Mouse (Mus musculus) urinary bladder, postnatal 14 days (tissue): ENCODE results near the gene Ksr2.
"Not testable (repeated sequence)": the region's sequence is repeated elsewhere in the genome, so short reads cannot be mapped to it uniquely, and the experiment has no call there.

Experiments used
- DNase-seq: peaks from one replicate; pipeline ENCODE4 v3.0.0; 2021; ENCODE audit warnings: low spot score

Ksr2 gene

GRCm38 (mm10) chr5:117413507-117414501, at the start of gene Ksr2:
Ksr2 (plus strand) TSS chr5:117414000.
- peak; percentile 51 for DNase-seq

DNA sequence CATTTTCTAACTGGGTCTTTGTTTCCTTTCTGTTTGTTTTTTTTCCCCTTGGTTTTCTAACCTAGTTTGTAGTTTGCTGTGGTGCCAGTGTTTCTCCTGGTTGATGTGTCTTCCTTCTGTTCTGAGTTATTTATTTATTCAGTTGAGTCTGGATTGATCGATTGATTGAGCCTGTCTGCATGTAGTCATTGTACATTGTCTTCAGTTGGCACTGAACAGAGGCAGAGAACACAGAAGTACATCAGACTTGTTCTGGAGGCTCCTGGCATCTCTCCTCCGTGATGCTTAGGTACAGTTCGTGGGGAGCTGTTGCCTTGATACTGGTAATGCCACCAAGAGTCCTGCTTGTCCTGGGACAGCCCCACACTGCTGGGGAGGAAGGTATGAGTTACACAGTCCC, 49.0 kb upstream of the Ksr2 start:
- DNase-seq: no peak

- no peak for DNase-seq
Observed at GRCm38 (mm10) chr5:117365904-117366561, 47.8 kb upstream of the Ksr2 start.

GRCm38 (mm10) chr5:117367206-117367605, 46.6 kb upstream of the Ksr2 start:
- DNase-seq: no peak

DNA sequence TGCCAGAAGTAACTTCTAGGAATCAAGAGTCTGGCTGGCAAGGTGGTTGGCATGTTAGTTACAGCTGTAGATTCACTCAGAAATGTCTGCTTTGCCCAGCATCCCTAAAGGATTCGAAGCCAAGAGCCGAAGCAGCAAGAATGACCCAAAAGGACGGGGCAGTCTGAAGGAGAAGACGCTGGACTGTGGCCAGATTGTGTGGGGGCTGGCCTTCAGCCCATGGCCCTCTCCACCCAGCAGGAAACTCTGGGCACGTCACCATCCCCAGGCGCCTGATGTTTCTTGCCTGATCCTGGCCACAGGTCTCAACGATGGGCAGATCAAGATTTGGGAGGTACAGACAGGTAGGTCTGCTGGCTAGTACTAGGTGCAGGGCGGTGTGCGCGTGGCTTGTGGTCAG, 43.2 kb upstream of the Ksr2 start:
- DNase-seq: peak; percentile 22

- no peak for DNase-seq
Observed at GRCm38 (mm10) chr5:117373418-117373817, 40.4 kb upstream of the Ksr2 start.

GRCm38 (mm10) chr5:117374372-117375049, 39.3 kb upstream of the Ksr2 start:
- no peak for DNase-seq

GRCm38 (mm10) chr5:117376331-117376761, 37.5 kb upstream of the Ksr2 start:
- DNase-seq: no peak

DNA sequence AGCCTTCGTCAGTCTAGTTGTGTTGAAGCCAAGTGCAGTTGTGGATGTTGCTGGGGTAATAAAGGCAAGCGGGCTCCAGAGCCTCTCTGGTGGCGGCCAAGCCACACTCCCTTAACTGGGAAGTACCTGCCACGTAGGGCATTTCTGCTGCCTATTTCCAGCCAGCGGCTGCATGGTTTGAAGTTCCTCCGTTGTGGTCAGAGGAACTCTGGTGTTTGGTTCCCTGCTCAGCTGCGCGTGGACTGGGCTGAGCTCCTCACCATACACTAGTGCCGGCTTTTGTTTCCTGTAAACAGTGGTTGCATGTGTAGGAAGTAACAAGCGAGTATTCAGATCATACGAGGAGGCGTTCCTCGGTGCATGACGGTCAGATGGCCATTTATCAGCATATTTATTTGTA, 36.1 kb upstream of the Ksr2 start:
- not testable (repeated sequence) for DNase-seq

- DNase-seq: no peak
Observed at GRCm38 (mm10) chr5:117380199-117380598, 33.6 kb upstream of the Ksr2 start.

GRCm38 (mm10) chr5:117381785-117382184, 32.0 kb upstream of the Ksr2 start:
- no peak for DNase-seq

DNA sequence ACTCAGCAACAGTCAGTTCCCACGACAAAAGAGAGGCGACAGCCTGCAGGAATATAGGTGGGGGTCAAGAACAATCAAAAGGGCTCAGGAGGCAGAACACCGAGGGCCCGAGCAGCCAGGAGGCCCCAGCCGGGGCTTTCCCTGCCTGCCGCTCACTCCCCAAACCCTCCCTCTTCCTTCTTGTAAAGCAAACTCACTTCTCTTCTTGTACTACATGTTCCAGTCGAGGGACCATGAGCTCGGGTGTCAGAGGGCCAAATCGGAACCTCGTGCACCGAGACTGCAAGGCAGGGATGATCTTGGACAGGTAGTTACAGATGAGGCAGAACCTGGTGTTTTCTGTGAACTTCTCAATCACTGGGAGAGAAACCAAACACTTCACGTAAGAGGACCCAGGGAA, 30.6 kb upstream of the Ksr2 start:
- DNase-seq: no peak

DNA sequence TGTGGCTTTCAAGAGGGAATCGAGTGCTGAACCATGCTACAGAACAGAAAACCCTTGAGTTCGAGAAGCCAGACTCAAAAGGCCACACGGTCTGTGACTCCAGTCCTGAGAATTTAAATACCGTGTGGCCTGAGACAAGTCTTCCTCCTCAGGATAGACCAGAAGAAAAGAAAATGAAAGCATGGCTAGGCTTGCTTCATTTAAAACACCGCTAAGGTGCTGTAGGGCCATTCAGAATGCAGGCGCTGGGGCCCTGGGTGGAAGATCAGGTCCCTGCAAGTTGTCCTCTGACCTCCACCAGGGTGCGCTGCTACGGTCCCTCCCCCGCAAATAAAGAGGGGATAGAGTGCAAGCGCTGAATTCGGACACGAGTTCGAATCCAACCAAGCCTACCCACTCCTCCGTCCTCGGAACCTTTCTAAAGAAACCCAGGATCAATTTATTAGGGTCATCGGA, 25.5 kb upstream of the Ksr2 start:
- peak; percentile 61 for DNase-seq

DNA sequence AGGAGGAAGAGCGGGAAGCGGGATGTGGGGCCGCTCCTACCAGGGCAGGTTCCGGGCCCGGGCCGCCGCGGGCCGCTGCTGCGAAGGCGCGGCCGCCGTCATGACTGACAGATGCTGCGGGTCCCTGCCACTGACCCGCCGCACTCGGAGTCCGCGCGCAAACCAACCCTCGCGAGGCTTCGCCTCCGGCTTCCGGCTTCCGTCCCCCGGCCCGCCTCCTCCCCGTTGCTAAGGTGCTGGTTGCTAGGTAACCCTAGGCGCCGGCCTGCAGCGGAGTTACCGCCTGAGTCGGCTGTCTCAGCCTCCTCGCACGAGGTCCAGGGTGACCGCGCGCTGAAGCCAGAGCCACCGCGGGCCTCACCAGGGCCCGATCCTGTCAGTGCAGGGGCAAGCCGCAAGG, 24.9 kb upstream of the Ksr2 start, which contains the start of gene Rfc5:
TSS of gene Rfc5 (minus strand) at position 171 of the 400 bp plus-strand sequence.
- peak; percentile 98 for DNase-seq

DNA sequence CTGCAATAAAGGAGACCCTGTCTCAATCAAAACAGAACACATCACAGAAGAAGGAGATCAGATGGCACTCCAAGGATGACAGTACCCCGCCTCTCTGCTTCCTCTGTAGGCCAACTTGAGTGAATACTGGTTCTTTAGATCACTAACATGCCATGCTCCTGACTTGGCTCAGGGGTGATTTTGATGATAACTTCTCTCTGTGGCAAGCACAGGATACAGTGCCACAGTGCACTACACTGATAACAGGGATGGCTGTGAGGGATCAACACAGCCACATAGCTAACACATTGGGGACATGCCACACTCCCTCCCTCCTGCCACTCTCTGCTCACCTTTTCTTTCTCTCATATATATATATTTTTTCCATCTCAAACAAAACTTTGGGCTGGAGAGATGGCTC, 22.9 kb upstream of the Ksr2 start:
- DNase-seq: no peak

DNA sequence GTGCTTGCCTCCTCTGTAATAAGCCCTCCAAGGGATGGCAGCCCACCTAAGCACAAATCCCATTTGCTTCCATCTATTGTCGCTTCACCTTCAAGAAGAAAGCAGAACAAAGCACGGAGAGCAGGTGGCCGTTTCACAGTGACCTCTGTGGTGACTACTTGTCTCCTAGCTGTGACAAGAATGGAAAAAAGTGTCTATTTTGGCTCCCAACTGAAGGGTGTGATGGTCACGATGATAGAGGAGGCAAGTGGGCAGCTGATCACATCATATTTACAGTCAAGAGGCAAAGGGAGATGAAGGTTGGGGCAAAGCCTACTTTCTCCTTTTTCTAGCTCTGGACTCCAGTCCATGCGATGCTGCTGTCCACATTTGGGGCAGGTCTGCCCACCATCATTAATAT, 18.0 kb upstream of the Ksr2 start:
- no peak for DNase-seq

DNA sequence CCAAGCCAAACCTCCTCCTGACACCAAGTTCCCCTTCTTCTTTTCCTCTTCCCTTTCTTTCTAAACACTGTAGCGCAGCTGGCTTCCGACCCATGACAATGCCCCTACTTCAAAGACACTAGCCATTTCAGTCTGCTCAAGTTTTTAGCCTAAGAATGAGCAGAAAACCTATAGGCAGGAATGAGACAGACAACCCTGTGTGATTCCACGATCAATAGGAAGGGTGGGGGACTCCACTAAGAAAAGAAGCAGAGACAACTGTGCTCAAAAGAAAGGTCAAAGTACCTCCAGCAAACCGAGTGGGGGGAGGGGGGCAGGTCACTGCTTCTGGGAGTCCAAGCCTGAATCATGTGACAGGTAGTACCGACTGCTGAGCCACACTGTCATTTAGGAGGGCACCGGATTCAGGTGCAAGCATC, 17.2 kb upstream of the Ksr2 start:
- DNase-seq: no peak

GRCm38 (mm10) chr5:117397371-117397770, 16.4 kb upstream of the Ksr2 start:
- DNase-seq: no peak

DNA sequence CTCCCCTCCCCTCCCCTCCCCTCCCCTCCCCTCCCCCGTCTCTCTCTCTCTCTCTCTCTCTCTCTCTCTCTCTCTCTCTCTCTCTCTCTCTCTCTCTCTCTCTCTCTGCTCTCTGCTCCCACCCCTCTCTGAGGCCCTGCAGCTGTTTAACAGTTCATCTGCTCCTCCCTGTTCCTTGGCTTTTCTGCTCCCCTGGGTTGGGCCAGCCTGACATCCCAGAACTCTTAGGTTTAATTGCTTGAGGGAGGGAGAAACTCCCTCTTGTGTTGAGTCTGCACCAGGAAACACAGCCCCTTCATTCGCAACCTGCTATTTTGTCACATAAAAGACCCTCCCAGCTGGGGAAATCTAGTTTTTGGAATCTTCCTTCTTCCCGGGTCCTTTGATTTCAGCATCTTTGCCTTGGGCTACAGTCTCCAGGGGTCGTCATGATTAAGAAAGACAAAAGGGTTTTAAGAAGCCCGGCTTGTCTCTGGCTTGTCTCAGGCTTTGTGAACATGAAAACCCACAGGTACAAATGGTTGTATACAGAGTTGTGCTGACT, 15.7 kb upstream of the Ksr2 start:
- DNase-seq: peak; percentile 50

DNA sequence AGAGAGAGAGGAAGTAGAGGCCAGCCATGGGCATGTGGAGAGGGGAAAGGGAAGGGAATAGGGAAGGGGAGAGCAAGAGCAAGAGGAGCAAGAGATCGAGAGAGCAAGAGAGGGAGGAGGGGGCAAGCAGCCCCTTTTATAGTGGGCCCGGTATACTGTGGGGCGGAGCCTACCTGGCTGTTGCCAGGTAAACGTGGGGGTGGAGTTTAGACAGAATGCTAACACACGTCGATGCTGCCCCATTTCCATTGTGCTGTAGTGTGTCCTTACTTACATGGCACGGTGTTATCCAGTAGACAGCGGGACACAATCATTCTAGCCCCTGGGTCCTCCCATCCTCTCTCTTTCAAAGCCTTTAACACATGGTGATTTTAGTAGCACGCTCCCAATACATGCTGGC, 14.5 kb upstream of the Ksr2 start:
- DNase-seq: no peak

DNA sequence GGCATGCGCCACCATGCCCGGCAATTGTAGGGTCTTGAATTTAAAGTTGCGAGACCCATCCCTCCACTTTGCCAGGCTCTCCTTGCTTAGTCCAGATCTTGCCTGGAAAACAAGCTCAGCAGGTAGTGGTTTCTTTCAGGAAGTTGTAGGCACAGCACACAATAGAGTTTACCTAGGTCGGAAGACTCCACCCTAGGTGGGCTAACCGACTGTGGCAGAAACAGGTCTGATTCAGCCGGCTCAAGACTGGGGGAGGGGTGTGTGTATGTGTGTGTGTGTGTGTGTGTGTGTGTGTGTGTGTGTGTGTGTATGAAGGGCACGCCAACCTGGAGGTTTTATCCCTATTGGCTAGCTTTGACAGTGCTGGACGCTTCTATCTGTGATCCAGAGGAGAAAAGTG, 10.2 kb upstream of the Ksr2 start:
- no peak for DNase-seq

- DNase-seq: not testable (repeated sequence)
Observed at GRCm38 (mm10) chr5:117404671-117405070, 9.1 kb upstream of the Ksr2 start.
